Mouse (Mus musculus) neural tube, embryonic 11.5 days (tissue): ENCODE data around the gene Palm. TPM values are rescaled to one million over a fixed set of nuclear protein-coding genes. Genes with fewer than 3 reads are reported as not detected.

ENCODE experiments used
- ATAC-seq: fragments of 200-750 bp; cut with Nextera tagmentation; 2 replicates; pipeline ENCODE4 v1.8.0; 2017; ENCODE audit warnings: moderate number of reproducible peaks, mild to moderate bottlenecking, moderate TSS enrichment, moderate library complexity; ENCODE audit not compliant: insufficient read depth, low FRiP score, low TSS enrichment
- DNase-seq: peaks from one replicate; pipeline ENCODE4 v3.0.0-alpha.2; 2015; ENCODE audit warnings: low spot score
- H3K27ac ChIP-seq: fragments of 300-500 bp; sonication (generic); 2 replicates; pipeline ENCODE4 v1.5.1; 2014; ENCODE audit warnings: low read depth, mild to moderate bottlenecking, low read length
- H3K27me3 ChIP-seq: fragments of 300-500 bp; sonication (generic); 2 replicates; pipeline ENCODE4 v1.6.1; 2014; ENCODE audit warnings: mild to moderate bottlenecking, low read length, mixed read lengths; ENCODE audit not compliant: control insufficient read depth, insufficient read depth
- H3K36me3 ChIP-seq: fragments of 300-500 bp; sonication (generic); 2 replicates; pipeline ENCODE4 v1.6.1; 2014; ENCODE audit warnings: mild to moderate bottlenecking, low read length, moderate library complexity, mixed read lengths; ENCODE audit not compliant: control insufficient read depth, insufficient read depth
- H3K4me1 ChIP-seq: fragments of 300-500 bp; sonication (generic); 2 replicates; pipeline ENCODE4 v1.6.1; 2014; ENCODE audit warnings: low read length, mixed read lengths; ENCODE audit not compliant: control insufficient read depth, insufficient read depth
- H3K4me2 ChIP-seq: fragments of 300-500 bp; sonication (generic); 2 replicates; pipeline ENCODE4 v1.6.1; 2014; ENCODE audit warnings: low read depth, mild to moderate bottlenecking, moderate library complexity
- H3K4me3 ChIP-seq: fragments of 300-500 bp; sonication (generic); 2 replicates; pipeline ENCODE4 v1.5.1; 2014; ENCODE audit warnings: low read depth, low read length
- H3K9ac ChIP-seq: fragments of 300-500 bp; sonication (generic); 2 replicates; pipeline ENCODE4 v1.6.1; 2014; ENCODE audit warnings: mild to moderate bottlenecking, low read length
- H3K9me3 ChIP-seq: fragments of 300-500 bp; sonication (generic); 2 replicates; pipeline ENCODE4 v1.6.1; 2016; ENCODE audit warnings: low read length; ENCODE audit not compliant: control insufficient read depth
- WGBS: fragments of 180-500 bp; shearing (Covaris S2); extraction: QIAGEN DNeasy Blood & Tissue Kit; methylation state at CpG from one replicate; pipeline ENCODE4 v1.1.7; 2014; 5-methylcytosine and 5-hydroxymethylcytosine counted together
- polyA plus RNA-seq: library from polyadenylated mRNA; unstranded; fragments of >200 nt; fragmentation: Nextera tagmentation; extraction: Ambion mirVana; gene quantifications from 2 replicates; pipeline ENCODE4 v1.2.1, GENCODE M21; 2014

Gene Palm
- polyA plus RNA-seq, 1 experiment from 2014 or later = 155 TPM

DNA sequence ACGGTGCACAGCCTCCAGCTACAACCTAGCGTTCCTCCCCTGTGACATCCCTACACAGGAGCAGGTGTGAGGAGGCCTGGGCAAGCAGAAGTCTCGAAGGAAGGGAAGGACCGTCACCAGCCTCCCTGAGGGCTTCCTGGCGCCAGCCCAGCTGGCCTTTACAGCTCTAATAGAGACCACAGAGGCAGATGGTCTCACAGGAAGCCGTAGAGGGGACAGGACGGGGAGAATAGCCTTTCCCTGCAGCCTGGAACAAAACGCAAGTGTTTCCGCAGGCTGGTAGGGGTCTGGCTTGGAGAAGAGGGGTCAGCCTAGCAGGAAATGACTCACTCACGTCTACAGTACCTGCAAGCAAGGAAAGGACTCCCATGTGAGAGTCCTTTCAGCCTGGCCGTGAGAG, 14.5 kb downstream of the Palm start:
- Histone ChIP-seq H3K4me1 (peaks cover 40% of the 10 kb centered on the region), H3K36me3 (peaks cover 8% of the 10 kb centered on the region), H3K27ac (peak overlapping the region; percentile 64; the same call in 1 of the 2 replicates), H3K27me3 (no peaks in the 10 kb centered on the region), H3K9ac (0 out of 2 replicates have a peak overlapping the region, but pooled peaks have one; percentile 12), H3K4me2 (no peak overlapping the region), H3K4me3 (no peak overlapping the region), H3K9me3 (no peaks in the 10 kb centered on the region)
- 52% methylated on average over 11 of the region's 11 CpGs for WGBS
- ATAC-seq (no peak), DNase-seq (no peak)

DNA sequence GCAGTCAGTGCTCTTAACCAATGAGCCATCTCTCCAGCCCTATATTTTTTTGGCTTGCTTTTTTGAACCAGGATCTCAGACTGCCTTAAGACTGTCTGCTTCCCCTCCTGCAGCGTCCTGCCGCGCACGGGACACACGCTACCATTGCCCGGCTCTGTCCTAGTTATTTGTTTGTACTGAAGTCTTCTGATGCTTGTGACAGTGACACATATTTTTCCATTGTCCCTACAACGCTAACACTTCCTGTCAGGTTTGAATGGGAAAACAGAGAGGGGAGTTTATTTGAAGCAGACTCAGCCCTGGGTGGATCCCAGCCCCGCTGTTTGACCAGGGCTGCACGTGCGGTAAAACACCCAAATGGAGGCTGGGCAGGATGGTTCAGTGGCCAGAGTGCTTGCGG, 15.4 kb downstream of the Palm start:
- ATAC-seq (no peak), DNase-seq (no peak)
- Histone ChIP-seq H3K4me1 (peaks cover 31% of the 10 kb centered on the region), H3K9me3 (no peaks in the 10 kb centered on the region), H3K4me3 (no peak overlapping the region), H3K36me3 (peaks cover 8% of the 10 kb centered on the region), H3K27ac (0 out of 2 replicates have a peak overlapping the region, but pooled peaks have one; percentile 64), H3K9ac (no peak overlapping the region), H3K27me3 (no peaks in the 10 kb centered on the region), H3K4me2 (no peak overlapping the region)
- 90% methylated on average over 11 of the region's 11 CpGs for WGBS

DNA sequence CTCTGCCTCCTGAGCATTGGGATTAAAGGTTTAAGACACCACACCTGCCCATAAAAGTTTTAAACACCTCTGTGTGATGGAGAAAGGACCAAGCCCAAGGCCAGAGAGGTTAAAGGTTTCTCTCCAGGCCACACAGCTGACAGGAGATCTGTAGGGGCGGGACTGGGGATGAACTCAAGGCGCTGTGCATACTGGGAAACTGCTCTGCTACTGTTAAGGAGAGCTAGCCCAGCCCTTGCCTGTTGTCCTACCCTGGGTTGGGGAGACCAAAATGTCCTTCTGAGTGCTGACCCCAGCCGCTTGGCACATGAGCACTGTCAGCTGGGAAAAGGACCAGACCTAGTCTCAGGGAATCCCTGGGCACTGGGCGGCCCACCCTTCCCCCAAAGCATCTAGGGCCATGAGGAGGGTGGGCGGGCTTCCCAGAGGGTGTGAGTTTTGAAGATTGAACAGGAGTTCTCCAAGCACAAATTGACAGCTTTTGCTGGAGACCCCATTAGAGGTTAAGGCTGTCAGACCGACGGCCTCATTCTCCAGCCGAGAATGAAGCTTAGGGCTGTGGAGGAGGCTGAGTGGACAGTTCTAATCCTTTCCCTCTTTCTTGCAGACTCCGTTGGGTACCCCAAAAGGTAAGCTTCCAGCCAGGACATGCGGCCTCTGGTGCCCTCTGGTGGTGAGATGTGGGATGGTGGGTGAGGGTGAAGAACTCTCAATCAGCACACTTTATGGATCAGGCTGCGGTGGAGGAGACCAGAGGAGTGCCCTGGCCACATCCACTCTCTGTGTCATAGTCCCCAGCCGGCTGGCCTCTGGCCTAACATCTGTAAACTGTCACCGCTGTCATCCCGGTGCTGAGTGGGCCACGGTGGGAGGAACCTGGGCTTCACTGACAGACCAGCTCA, 18.6 kb downstream of the Palm start:
- ATAC-seq (peak; percentile 40; the same call in 1 of the 2 replicates), DNase-seq (peak; percentile 89)
- H3K36me3 ChIP-seq = peaks cover 13% of the 10 kb centered on the region
- H3K27me3 ChIP-seq = no peaks in the 10 kb centered on the region
- H3K4me2 ChIP-seq = no peak overlapping the region
- peaks cover 5% of the 10 kb centered on the region; the same call in 1 of the 2 replicates for H3K4me1 ChIP-seq
- 27% methylated on average over 15 of the region's 15 CpGs for WGBS
- no peaks in the 10 kb centered on the region for H3K9me3 ChIP-seq
- no peak overlapping the region for H3K27ac ChIP-seq
- H3K4me3 ChIP-seq = no peak overlapping the region
- H3K9ac ChIP-seq = no peak overlapping the region

DNA sequence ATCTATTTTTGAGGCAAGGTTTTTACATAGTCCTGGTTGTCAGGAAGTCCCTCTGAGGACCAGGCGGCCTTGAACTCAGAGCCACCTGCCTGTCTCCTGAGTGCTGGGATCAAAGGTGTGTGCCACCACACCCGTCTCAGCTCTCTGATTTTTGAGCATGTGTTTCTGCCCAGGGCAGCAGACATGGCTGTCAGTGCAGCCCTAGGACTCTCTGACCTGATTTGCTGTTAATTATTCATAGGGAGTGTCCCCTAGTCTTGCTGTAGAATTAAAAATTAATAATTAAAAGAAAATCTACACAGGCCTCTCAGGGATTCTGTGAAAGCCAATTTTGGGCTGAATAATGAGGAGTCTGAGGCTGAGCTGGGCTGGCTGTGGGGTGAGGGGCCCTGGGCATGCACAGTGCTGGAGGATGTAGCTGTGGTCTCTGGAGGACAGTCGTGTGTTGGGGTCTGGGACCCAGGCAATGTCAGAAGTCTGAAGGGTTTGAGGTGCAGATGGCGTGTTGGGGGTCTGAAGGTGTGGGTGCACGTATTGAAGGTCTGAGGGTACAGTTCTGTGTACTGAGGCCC, 21.0 kb downstream of the Palm start:
- DNase-seq (no peak), ATAC-seq (no peak)
- no peaks in the 10 kb centered on the region for H3K9me3 ChIP-seq
- no peak overlapping the region for H3K27ac ChIP-seq
- H3K27me3 ChIP-seq = no peaks in the 10 kb centered on the region
- no peak overlapping the region for H3K4me2 ChIP-seq
- H3K4me3 ChIP-seq = no peak overlapping the region
- peaks cover 11% of the 10 kb centered on the region for H3K36me3 ChIP-seq
- H3K4me1 ChIP-seq = no peaks in the 10 kb centered on the region
- 86% methylated on average over 5 of the region's 5 CpGs for WGBS
- no peak overlapping the region for H3K9ac ChIP-seq

DNA sequence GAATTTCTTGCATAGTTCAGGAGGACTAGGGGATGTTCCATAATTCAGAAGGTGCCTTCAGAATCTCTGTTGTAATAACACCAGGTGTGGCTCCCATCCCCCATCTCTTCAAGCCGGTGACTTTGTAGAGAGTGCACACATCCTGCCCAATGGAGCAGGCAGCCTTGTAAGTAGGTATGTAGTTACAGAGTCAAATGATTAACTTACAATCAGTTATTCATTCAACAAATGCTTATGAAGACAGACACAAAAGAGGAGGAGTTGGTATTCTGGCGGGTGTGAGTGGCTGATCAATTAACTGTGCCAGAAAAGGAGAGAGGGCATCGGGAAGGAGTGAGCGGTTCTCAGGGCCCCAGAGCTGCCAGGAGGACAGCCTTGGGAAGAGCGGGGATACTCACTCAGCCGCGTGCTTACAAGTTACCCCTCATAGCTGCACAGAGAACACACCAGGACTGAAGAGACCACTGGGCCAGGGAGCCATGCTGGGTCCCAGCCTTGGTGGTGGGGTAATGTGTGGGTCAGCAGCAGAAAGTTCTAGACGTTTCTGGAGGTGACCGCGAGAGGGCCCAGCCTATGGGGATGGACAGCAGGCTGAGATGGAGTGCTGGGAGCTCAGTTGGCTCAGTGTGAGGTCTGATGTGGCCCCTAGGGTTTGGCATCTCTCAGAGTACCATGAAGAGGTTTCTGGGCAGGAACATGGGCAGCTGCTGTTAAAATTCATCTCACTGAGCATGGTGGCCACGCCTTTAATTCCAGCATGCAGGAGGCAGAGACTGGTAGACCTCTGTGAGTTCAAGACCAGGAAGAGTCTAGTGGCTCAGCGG, 22.5 kb downstream of the Palm start:
- DNase-seq = no peak
- Histone ChIP-seq H3K27ac (no peak overlapping the region), H3K36me3 (peaks cover 13% of the 10 kb centered on the region), H3K9ac (no peak overlapping the region), H3K4me3 (no peak overlapping the region), H3K27me3 (no peaks in the 10 kb centered on the region), H3K4me2 (no peak overlapping the region), H3K4me1 (no peaks in the 10 kb centered on the region), H3K9me3 (no peaks in the 10 kb centered on the region)
- no peak for ATAC-seq
- 90% methylated on average over 12 of the region's 12 CpGs for WGBS

DNA sequence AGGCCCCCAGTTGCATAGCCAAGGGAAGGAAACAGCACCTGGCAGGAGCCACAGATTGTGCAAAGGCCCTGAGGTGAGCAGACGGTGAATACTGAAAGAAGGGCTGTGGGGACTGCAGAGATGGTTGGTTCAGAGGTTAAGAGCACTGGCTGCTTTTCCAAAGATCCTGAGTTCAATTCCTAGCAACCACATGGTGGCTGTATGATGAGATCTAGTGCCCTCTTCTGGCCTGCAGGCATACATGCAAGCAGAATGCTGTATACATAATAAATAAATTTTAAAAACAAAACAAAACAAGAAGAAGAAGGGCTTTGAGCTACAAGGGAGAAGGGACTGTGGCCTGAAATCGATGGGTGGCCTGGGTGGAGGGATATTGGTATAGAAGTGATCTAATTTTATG, 23.7 kb downstream of the Palm start:
- ATAC-seq (no peak), DNase-seq (no peak)
- peaks cover 13% of the 10 kb centered on the region for H3K36me3 ChIP-seq
- 0 out of 2 replicates have a peak, but pooled peaks cover 3% of the 10 kb centered on the region for H3K4me1 ChIP-seq
- no peaks in the 10 kb centered on the region for H3K27me3 ChIP-seq
- H3K9ac ChIP-seq = no peak overlapping the region
- no peak overlapping the region for H3K4me3 ChIP-seq
- 75% methylated on average over 2 of the region's 2 CpGs for whole genome bisulfite sequencing
- H3K9me3 ChIP-seq = no peaks in the 10 kb centered on the region
- no peak overlapping the region for H3K27ac ChIP-seq
- H3K4me2 ChIP-seq = no peak overlapping the region

DNA sequence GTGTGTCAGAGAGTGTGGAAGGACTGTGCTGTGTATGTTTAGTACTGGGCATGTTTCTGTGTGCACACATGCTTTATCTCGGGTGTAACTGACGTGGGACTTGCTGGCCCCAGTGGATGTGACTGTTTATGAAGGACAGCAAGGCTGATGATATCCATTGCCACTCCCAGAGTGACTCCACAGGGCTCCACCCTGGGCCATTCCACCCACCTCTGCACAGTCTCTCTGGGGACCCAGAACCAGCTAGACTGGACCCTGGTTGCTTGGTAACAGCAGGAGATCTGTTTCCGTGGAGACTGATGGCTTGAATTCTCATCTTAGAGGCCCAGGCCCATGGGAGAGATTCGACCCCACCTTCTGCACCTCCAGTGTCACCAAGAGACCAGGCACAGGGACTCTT, 24.9 kb downstream of the Palm start:
- Histone ChIP-seq H3K4me3 (no peak overlapping the region), H3K4me2 (no peak overlapping the region), H3K4me1 (peaks cover 5% of the 10 kb centered on the region; the same call in 1 of the 2 replicates), H3K36me3 (peaks cover 13% of the 10 kb centered on the region), H3K9ac (no peak overlapping the region), H3K27me3 (no peaks in the 10 kb centered on the region), H3K27ac (no peak overlapping the region), H3K9me3 (no peaks in the 10 kb centered on the region)
- DNase-seq = no peak
- no peak for ATAC-seq
- 74% methylated on average over 4 of the region's 4 CpGs for WGBS

DNA sequence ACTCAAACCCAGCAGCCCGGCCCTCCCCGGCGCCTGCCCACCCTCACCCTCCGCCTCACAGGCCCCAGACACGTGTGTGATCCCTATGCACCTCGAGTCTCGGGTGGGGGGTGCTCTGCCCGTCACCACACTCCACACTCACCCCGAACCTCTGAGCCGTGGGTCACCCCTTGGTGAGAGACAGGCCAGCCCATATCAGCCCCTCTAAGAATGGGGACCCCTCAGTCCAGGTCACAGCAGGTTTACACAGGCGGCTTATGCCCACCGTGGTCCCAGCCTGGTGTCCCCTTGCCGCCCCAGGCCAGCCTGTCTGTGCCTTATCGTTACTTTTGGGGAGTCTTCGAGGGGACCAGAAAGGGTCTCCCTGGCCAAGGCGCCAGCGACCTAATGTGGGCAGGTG, 26.2 kb downstream of the Palm start:
- ATAC-seq (no peak; the same call in 1 of the 2 replicates), DNase-seq (no peak)
- no peaks in the 10 kb centered on the region for H3K9me3 ChIP-seq
- H3K4me1 ChIP-seq = peaks cover 5% of the 10 kb centered on the region; the same call in 1 of the 2 replicates
- H3K36me3 ChIP-seq = peaks cover 13% of the 10 kb centered on the region
- no peaks in the 10 kb centered on the region for H3K27me3 ChIP-seq
- no peak overlapping the region for H3K4me2 ChIP-seq
- H3K27ac ChIP-seq = no peak overlapping the region
- H3K4me3 ChIP-seq = no peak overlapping the region
- no peak overlapping the region for H3K9ac ChIP-seq
- WGBS = 91% methylated on average over 17 of the region's 17 CpGs
